Mouse (Mus musculus) forelimb bud, embryonic 11.5 days (tissue): ENCODE results near the gene Ptprcap.
A peak's percentile ranks its signal among the peaks of the same experiment; 100 is the strongest.

Experiments used
- DNase-seq: peaks from one replicate; pipeline ENCODE4 v3.0.0-alpha.2; 2012; ENCODE audit warnings: low read depth, low spot score

Gene Ptprcap

DNA sequence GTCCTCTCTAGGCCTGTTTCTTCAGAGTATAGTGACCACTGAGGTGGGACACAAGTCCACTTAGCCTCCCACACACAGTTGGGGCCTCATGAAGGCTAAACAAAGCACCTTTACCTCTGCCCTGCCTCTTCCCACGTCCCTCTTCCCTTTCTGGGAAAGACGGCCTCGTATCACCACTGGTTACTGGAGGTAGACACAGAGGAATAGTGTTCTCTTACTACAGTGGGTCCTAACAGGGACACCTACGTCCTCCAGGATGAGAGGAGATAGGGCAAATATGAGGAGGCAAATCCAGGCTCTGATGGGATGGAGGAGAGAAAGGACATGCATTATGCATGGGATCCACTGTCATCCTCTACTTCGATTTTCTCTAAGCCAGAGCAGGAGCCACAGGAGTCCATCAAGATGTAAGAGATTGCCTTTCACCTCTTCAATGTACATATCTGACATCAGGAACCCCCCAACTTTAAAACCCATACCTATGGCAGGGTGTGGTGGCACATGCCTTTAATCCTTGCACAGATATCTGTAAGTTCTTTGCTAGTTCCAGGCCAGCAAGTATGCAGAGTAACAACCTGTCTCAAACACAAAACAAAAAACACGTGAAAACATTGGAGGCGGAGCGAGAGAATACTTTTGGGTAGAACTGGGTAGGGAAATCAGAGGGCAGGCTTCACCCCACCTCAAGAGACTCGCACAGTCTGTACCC, 5.5 kb upstream of the Ptprcap start:
- DNase-seq, result no peak

DNA sequence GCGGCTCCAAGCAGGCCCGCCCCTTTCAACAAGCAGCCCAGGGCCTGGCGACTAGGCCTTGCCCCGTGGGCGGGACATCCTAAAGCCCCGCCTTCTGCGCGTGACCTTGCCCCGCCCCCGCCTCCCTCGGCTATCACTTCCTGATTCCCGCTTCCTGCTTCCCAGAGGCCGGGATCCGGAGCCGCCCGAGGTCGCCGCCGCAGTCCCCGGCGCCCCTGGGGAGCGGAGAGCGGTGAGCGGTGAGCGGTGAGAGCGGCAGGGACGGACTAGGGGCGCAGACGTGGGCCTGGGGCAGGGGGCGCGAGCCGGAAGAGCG, 5.0 kb upstream of the Ptprcap start, which contains the start of gene Coro1b:
Gene Coro1b, plus strand, starts transcription at position 129 of the 316 bp plus-strand sequence.
- peak; percentile 87 for DNase-seq

DNA sequence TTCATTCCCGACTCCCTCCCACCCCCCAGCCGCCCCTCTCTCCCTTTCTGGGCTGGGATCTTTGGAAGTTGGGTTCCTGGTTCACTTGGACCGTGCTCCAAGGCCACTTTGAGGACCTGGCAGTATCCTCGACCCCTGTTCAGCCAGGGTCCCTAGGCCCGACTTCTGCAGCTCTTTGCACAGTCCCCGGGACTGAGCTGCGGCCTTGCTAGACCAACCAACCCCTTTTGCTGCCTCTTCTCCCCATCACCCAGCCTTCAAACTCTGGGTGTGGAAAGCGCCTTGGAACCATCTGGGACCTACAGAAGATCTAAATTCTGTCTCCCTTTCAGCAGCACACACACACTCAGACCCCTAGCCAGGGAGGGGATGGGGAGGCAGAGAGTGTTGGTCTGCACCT, 4.6 kb upstream of the Ptprcap start:
- no peak for DNase-seq

DNA sequence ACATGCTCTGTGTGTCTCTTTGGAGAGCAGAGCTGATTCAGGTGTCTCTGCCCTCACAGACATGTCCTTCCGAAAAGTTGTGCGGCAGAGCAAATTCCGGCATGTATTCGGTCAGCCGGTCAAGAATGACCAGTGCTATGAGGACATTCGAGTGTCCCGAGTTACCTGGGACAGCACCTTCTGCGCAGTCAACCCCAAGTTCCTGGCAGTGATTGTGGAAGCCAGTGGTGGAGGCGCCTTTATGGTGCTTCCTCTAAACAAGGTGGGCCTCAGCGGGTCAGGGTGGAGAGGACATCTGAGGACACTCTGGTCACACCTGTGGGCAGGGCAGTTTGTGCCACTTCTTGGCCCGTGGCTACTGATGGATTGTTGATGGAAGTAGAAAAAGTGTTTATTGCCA, 4.1 kb upstream of the Ptprcap start:
- DNase-seq, result no peak

DNA sequence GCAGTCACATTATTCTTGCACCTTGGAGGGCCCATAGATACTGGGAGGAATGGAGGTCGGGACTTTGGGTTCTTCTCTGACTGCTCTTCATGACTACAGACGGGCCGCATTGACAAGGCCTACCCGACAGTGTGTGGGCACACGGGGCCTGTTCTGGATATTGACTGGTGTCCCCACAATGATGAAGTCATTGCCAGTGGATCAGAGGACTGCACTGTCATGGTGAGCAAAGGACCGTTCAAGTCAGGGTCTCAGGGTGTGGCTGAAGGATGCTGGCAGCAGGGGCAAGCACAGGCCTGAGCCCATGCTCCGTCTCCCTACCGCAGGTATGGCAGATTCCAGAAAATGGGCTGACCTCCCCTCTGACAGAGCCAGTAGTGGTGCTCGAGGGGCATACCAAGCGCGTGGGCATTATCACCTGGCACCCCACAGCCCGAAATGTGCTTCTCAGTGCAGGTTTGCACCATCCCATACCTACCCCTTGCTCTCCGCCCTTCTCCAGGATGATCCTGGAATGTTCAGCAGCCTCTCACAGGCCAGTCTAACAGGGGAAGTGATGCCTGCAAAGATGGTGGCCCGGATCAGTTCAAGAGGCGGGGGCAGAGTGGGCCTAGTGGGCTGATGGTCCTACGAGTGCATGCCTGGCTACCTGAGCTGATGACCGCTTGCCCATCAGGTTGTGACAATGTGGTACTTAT, 3.5 kb upstream of the Ptprcap start:
- DNase-seq, result no peak

DNA sequence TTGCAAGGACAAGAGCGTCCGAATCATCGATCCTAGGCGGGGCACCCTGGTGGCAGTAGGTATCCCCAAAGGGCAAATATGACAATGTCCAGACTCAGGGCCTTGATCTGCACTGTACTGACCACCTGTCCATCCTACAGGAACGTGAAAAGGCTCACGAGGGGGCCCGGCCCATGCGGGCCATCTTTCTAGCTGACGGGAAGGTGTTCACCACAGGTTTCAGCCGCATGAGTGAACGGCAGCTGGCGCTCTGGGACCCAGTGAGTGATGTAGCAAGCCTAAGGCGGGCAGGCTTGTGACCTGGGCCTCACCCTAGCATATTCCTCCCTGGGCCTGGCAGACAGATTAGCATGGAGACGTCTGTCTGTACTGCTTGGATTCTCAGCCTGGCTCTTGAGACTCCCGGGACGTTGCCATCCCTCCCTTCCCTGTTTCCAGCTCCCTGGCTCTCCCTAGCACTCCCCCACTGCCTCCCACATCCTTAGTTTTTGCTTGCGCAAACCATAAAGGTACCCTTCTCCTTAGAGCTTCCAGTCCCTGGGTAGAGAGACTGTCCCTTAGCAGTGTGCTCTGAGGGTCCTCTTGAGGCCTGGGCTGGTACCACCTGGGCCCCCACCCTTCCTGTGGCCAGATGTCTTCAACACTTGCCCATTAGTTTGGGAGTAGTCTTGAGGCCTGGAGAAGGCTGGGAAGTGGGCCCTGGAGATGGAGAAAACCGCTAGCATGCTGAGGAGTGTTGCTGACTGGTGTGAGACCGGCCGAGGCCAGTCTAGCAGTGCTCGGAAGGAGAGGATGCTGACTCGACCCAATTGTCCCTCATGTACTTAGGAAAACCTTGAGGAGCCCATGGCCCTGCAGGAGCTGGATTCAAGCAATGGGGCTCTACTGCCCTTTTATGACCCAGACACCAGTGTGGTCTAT, 2.6 kb upstream of the Ptprcap start:
- DNase-seq, result no peak

DNA sequence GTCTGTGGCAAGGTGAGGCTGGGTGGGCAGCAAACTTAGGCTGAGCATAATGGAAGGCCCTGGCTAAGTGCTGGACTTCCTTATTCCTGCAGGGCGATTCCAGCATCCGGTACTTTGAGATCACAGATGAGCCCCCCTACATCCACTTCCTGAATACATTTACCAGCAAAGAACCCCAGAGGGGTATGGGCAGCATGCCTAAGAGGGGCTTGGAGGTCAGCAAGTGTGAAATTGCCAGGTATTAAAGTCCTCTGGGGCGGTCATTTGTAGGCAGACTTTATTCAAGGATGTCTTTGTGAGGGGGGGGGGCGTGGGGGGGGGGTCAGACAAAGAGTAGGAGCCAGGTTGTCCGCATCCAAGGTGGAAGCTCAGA, 1.9 kb upstream of the Ptprcap start:
- DNase-seq, result no peak

DNA sequence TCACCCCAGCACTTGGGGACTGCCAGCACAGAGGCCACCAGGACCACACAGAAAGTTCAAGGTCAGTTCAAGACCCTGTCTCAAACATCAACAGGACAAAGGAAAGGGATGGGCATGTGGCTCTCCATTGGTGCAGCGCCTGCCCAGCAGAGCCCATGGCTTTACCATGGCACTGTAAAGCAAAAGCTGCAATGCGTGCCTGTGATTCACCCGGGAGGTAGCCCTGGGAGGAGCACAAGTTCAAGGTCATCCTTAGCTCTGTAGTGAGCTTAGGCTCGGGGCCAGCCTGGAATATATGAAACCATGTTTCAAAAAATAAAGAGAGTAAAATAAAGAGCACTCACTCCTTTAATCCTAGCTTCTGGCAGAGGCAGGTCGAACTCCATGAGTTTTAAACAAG, 1.5 kb upstream of the Ptprcap start:
- no peak for DNase-seq

DNA sequence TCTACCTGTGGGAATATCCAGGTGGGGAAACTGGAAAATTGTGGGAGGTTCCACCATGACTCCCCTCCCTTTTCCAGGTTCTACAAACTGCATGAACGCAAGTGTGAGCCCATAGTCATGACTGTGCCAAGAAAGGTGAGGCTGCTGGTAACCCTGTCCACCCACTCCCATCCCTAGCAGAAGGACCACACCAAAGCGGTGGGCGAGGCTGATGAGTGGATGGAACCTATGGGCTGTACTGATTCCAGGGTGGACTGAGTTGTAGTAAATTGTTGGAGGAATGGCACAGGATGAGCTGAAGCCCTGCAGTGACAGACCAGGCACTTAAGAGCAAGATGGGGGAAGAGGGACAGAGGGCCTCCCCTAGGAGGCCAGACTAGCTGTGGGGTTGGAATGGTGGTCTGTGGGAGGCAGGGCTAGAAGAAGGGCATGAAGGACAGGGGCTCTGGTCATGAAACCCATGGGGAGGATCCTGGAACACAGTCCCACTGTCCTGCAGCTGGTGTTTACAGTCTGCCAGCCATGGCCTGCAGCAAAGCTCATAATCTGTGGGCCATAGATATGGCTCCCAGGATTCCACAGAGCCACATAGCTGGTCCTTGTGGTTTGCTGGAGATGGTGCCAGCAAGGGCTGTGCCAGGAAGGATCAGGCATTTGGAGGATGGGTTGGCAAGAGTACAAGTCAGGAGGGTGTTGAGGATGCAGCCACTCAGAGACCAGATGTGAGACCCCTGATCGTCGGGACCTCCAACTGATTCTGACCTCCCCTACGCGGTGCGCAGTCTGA, 766 bp upstream of the Ptprcap start:
- no peak for DNase-seq

DNA sequence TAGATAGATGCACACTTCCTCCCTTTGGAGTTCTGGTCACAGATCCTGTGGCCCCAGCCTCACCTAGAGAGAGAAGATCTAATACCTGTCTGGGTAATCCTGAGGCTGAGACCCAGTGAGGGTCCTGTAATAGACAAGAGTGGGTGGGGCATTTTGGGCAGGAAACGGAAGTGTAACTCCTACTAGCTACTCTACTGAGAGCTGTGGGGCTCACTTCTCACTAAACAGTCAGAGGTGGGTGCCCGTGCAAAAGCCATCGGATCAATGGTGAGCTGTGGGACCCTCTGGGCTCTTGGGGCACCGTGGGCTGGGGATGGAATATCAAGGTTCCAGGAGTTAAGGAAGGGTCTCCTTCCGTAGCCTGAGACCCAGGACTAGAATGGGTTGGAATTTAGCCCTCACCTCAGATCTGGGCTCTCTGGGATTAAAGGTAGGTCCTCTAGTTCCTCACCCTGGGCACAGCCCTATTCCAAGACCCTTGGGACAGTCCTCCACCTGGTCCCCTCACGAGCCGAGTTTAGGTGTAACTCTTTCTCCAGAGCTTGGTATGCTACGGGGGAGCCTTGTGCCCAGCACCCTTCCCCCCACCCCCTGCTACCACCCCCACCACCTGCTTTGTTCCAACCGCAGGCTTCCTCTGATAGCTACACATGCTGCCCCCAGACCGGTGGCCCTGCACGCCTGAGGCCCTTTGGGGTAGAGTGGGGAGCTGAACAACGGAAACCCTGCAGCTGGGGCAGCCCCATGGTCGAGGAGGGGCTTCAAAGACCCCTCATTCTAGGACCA, 1.2 kb downstream of the Ptprcap start:
- DNase-seq, result no peak

DNA sequence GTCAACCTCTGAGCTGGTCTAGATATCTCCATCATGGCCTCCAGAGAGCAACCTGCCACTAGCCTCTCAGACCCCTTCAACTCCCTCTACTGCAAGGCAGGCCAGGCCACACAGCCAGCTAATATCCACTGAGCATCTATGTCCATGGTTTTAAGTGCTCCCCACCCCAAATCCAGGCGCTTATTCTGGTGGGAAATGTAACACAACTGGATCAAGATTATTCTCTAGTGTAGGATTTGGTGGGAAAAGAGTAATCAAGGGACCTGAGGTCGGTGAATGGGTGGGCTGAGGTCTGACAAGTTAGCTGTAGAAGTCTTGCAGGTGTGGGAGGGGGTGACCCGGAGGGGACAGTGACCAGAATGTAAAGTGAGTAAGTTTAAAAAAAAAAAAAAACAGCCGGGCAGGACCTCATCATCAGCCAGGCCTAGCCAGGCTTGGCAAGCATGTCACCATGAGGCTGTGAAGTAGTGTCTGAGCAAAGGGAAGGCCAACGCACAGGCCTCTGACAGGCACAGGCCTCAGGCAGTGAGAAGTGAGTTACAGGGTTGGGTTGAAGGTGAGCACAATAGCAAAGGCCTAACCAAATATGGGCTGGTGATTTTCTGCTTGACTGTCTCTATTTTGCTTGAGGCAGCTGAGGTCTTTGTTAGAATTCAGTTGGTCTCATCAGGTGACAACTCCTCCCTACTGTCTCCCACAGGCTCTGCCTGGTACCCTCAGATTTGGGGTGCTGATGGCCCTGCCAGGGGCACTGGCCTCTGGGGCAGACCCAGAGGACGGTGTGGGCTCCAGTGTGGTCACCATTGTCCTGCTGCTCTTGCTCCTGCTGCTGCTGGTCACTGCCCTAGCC, 2.0 kb downstream of the Ptprcap start:
- DNase-seq, result no peak

DNA sequence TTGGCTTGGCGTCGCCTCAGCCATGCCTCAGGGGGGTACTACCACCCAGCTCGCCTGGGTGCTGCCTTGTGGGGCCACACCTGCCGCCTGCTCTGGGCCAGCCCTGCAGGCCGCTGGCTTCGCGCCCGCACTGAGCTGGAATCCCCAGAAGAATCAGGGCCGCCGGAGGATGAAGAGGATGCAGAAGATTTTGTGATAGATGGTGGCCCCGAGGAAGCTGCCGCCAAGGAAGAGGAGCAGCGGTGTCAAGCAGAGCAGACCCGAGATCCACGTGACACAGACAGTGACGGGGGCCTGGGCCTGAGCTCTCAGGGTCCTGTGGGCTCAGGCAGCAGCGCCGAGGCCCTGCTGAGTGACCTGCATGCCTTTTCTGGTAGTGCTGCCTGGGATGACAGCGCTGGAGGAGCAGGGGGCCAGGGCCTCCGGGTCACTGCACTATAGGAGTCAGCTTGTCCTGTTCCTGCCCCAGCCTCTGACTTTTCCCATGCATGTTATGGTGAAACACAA, 2.7 kb downstream of the Ptprcap start:
- no peak for DNase-seq

DNA sequence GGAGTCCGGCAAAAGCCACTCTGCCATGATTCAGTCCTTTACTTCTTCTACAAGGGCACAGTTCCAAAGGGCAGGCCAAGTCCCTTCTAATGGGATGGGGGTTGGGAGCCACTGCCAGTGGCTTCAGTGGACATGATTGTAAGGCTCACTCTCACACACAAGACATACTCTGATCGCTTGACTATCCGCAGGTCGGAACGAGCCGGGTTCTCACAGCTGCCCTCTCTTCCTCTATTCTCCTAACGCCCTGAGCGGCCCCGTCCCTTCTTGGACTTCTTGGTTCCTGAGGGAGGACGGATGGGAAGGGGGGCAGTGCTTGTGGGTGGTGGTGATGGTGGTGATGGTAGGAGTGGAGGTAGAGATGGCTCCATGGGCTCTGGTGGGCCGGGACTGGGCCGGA, 3.4 kb downstream of the Ptprcap start:
- DNase-seq, result no peak

DNA sequence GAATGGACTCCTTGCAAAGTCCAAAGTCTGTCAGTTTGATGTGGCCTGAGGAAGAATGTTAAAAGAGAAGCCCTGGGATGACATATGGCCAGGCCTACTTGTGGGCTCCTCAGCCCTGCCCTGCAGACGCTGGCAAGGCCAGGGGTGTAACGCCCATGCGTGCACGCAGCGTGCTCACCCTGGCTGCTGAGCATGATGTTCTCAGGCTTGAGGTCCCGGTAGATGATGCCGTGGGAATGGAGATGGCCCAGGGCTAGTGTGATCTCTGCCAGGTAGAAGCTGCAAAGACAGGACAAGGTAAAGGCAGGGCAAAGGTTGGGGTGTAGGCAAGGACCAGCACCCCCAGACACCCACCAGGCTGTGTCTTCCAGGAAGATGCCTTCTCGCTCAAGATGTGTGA, 5.6 kb downstream of the Ptprcap start:
- no peak for DNase-seq

DNA sequence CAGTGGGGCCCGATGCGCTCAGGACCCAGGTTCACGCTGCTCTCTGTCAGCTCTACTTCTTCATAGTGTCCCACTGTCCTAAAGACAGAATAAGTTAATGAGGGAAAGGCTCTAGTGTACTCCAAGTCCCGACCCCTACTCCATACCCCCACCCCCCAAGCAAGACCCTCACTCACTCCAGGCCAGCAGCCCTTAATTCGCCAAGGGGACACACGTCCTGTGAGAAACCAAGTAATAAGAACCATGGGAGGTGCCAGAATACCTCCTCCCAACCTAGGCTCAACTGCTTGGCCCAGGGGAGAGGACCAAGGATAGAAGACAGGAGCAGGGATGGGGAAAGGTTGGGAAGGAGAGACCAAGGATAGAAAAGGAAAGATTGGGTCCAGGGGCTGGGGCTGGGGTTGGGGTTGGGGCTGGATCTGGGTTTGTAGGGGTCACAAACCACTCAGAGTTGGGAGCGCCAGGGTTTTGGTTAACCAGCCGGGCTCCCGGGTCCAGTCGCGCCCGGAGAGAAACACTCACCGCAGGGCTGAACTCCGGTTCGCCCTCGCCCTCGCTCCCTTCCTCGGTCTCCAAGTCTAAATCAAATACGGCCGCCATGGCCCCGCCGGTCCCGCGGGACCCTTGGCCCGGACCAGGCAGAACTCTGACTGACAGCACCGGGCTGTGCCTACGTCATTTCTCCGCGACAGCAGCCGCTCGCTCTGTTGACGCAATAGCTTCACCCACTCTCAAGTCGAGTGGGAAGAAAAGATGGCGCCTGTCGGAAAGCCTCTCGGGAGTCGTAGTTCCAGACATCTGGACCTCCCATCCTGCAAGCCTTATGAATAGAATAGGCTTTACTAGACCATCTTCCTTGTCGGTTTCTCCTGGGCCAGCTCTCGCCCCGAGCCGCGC, 9.5 kb downstream of the Ptprcap start, which contains the start of gene Rps6kb2:
Gene Rps6kb2, minus strand, starts transcription at position 709 of the 897 bp plus-strand sequence.
- DNase-seq, result peak; percentile 94

DNA sequence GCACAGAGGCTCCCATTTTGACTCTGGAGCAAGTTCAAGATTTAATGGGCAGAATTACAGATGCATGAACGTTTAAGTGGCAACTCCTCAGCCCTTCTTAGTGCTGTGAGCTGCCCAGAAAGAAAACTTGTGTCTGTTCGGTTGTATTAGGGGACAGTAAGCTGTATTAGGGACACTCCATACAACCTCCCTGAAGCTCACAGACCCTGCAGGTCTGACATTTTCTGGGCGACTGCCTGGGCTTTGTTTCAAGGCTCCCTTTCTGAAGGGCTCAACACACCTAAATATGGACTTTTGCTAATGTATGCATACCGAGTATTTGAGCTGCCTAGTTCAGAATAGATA, 10.1 kb downstream of the Ptprcap start:
- DNase-seq, result no peak

DNA sequence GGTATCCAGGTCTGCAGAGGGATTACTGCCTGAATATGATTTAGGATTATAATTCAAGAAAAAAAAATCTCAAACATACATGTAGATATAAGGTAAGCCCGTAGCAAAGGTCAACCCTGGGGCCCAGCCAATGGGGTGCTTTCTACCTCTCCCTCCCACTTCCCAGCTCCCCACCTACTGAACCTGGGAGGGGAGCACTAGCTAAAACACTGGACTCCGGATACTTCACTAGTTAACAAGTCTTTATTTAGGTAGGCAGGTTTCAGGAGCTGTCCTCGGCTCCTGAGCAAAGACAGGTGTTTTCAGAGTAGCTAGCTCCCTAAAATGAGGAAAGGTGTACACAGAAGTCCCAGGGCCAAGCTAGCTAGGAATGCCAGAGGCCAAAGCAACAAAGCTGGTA, 10.7 kb downstream of the Ptprcap start:
- DNase-seq, result no peak

DNA sequence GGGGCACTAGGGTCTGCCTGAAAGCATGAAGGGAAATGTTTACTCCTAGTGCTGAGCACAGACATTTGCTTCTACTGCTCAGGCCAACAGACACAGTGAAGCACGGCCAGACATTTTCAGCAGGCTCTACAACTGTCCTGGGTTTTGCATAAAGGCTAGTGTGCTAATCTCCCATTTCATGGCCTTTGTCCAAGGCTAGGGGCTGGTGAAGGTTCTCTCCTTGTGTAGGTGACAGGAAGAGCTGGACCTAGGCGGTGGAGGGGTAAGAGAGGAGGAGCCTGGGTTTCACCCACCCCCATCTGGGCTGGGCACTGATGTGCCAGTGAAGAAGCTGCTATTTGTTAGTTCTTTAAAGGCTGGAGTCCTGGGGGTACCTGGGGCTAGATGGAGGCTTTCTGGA, 11.3 kb downstream of the Ptprcap start:
- DNase-seq, result no peak
